Mouse (Mus musculus) frontal cortex, postnatal 10 days (tissue): ENCODE data around the gene Tent4b.

Experiments
- DNase-seq, 2 experiments: peaks; one replicate each; pipeline ENCODE4 v3.0.0; 2022; ENCODE audit warnings: low spot score in 2 of 2, mixed read lengths in 1 of 2

Tent4b gene

DNA sequence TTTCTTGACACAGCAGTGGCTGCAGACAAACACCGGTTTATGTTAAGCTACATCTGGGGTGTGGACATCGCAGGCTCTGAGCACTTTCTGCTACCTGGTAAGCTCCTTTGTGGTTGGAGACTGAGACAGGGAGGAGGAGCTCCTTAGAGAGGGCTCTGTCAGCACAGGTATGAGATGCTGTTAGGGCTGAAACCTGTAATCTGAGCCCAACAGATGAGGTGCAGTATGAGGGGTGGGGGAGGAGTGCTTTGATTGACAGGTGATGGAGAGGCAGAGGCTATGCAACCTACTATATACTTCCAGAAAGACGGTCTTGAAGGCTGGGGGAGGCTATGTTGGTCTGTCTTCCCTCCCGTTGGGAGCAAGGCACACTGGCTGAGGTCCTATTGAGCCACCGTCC, 80.2 kb downstream of the Tent4b start:
- DNase-seq = no peak

DNA sequence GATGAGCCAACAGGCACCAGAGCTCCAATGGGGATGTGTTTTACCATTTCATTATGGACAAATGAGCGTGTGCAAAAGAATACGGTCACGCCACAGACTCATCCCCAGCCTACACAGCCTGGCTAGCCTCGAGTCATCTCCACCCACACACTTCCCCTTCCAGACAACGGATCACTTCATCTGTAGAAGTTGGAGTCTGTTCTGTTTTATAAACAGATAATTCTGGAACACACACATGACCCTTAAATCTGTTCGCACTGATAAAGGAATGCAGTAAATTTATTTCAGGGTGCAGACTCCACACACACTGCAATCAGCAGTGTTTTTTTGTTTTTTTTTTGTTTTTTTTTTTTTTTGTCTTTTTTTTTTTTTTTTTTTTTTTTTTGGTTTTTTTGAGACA, 80.7 kb downstream of the Tent4b start:
- DNase-seq = no peak

DNA sequence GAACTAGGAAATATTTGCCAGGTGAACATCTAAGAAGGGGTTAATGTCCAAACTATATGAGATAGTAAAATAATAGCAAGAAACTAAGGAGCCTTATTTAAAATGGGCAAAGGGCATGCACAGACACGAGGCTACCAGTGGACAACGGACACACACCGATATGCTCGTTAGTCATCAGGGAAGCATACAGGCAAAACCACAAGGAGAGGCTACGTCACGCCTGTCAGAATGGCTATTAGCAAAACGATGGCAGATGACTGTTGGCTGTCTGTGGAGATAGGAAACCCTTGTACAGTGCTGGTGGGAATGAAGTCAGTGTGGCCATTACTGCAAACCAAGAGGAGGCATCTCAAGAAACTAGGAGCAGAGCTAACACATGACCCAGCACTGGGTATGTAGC, 81.9 kb downstream of the Tent4b start:
- DNase-seq = no peak

DNA sequence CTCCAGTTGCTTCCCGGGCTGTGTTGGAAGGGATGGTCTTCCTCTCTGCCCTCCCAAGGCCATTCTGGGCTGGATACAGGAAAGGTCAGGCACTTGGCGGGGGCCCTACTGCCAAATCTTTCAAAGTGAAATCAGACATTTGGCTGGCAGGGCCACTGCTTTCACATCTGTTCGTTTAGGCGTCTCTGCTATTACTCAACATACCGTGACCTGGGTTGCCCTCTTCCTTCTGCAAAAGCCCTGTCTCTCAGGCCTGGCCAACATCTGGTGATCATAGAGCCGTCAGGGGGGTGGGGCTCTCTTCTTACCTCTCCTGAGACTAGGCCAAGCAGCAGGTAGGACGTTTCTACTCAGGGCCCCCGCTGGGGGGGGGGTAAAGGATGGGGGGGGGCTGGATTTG, 83.7 kb downstream of the Tent4b start:
- no peak for DNase-seq

DNA sequence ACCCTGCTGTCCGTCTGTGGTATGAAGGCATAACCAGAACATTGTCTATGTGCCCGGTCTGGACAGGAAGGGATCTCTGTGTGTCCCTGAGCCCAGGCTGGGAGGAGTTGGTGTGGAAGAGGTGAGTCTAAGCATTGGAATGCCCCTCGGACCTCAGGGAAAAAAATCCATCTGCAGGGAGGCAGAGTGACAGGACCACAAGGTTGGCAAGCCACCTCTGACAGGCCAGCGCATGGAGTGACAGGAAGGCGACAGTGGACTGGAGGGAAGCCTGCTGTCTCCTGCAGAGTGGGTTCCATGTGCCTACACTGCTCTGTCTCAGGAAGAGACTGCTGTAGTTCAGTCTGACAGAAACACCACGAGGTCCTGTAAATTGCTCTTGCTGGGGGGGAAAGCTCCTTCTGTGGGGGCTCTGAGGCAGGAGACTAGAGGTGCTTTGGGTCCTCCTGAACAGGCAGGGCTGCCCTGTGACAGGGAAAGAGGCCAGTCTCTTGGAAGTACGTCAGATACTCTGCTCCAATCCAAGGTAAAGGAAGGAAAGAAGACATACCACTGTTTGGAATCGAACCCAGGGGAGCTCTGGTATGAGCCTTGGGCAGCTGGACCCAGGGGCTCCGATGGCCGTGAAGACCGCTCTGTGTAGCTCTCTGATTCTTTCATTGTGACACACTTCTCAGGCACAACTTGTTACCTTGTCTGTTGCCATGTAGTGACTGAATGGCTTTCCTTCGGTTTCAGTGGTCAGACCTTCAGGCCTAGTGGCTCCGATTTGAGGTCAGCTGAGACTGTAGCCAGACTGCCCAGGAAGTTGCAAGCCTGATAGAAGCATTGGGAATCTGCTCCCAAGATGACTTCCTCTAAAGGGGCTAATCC, 84.5 kb downstream of the Tent4b start:
- DNase-seq = no peak

DNA sequence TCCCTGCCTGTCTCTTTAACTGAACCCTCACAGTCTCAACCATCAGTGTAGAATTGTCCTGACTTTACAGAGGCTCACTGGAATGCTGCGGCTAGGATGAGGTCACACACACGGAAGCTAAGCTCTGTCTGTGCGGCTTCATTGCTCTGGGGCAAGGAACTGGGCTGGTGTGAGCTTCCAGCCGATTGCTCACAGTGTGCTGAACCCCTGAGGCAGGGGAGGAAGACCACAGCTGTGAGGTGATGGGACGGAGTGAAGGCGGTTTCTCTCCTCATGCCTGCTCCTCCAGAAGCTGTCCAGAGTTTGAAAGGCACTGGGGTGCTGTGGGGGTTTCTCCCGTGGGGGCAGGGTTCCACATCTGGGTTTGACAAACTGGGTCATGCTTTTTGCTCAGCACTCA, 85.7 kb downstream of the Tent4b start:
- DNase-seq = no peak

DNA sequence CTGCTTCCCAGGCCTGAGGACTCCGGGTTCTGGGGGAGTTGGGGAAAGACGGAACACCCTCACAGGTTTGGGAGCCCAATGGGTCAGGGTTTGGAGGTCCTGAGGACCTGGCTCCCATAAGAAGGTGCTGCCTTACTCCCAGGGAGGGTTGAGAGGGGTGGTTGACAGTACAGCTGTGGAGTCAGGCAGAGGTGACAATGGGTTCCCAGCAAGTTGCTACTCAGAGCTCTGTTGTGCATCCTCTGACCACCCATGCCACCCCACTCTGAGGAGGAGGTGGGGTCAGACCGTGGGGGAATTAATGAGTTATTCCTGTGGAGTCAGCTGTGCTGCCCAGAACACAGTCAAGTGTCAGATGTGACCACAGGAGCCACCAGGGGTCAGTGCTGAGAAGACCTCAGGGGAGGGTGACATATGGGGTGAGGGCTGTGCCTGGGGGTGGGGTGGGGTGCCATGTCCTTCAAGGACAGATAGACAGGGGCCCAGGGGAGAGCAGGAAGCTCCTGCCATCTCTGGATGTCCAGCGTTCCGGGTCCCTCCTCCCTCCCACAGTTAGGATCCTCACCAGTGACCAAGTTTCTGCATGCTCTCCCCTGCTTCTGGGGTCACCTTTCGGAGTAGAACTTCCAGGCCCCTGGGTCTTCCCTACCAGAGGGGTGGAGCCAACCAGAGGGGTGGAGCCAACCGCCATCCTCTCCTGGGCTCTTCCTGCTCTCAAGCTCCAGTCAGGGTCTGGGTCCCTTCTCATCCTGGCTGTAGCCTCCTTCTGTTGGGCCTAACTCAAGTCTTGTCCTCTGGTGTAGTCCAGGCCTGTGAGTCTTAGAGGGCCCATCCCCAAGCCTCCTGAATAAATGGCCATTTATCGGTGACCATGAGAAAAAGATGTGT, 86.7 kb downstream of the Tent4b start:
- no peak for DNase-seq

DNA sequence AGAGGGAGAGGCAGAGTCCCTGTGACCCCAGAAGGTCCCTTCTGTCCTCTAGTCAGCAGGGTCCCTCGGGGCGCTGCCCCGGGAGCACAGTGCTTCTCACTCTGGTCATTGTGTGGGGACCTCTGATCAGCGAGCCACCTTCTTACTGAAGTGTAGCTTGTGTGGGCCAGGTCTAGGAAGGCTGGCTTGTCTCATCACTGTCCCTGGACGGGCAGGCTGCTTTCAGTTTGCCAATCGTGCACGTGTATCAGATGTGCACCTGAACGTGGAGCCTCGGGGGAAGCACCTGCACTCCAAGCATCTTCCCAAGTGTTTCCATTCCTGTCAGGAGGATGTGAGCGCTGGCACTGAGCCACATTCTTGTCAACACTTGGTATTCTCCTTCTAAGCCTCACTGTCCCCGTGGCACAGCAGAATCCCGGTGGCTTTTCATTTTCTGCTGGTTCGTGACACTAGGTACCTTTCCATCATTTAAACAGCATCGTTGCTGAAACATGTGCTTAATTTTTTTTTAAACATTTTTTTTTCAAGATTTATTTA, 87.5 kb downstream of the Tent4b start:
- DNase-seq = no peak

DNA sequence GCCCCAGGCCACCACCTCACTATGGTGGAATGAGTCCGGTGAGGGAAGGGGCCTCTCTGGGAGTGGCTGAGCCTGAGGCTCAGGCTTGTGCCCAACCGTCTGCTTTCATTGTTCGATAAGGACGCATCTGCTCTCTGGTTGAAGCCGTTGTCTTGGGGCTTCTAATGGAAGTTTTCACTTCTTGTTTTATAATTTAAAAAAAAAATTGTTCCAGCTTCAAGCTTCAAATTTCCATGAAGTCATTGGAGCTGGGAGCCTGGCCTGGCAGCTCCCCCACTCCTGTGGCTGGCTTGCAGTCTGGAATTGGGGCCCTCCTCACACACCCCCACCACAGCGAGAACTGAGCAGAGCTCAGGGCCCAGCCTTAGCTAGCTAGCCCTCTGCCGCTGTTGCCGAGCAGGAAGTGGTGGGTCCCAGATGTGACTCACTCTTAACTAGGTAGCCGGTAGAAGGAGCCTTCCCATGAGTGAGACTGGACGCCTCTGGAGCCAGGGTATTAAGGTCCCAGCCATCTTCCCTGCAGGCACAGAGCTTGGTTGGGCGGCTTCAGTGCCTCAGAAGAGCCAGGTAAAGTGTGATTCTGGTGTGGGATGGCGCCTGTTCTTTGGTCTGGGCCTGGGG, 89.7 kb downstream of the Tent4b start:
- no peak for DNase-seq

DNA sequence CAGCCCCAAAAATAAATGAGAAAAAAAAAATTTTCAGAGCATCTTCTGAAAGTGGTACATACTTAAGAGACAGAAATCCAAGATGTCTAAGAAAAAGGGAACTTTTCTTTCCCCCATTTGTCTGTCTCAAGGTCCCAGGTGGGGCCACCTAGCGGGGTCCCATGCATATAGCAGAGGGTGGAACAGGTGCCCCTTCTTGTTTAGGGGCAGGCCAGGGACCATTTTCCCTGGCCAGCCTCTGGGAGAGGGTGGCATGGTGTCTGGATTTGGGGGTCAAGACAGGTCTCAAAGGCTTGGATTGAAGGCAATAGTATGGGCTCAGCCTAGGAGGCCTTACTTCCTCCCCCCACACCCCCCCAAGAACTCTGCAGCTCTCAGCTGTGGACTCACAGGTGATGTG, 90.9 kb downstream of the Tent4b start:
- DNase-seq = no peak

DNA sequence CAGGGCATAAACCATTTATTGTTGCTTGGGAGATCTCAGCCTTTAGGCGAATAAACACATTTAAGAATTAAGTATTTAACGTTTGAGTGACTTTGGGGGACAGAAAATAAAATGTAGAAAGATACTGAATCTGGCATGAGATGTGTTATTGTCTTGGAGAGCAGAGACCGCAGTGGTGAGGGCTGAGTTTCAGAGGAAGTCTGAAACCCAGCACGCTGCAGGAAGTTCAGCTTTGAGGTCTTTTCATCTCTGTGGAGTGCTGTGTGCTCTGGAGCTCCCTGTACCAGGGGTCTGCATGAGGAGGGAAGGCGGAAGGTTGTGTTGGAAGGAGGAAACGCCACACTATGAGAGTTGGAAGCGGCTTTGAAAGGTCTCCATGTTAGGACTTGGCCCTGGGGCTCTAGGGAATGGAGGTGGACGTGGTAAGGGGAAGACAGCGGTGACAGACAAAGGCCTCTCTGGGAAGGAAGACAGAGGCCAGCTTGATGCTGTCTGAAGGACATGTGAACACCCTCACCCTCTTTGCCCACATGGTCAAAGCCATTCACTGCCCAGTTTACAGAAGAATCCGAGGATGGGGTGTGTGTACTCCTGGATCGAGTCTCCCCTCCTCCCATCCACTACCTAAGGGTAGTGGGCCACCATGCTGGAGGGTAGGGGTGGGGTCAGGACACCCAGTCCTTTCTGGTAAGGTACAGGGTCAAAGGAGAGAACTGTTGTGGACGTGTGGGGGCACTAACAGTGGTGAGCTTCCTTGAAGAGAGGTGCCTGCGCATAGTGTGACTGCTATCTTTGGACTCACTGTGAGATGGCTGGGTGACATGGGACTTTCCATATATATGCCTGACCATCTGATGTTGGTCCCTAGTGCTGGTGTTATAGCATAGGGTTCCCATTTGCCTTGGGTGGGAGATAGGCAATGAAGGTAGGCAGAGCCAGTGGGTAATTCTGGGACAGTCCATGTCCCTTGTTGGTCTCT, 91.6 kb downstream of the Tent4b start:
- DNase-seq = no peak

DNA sequence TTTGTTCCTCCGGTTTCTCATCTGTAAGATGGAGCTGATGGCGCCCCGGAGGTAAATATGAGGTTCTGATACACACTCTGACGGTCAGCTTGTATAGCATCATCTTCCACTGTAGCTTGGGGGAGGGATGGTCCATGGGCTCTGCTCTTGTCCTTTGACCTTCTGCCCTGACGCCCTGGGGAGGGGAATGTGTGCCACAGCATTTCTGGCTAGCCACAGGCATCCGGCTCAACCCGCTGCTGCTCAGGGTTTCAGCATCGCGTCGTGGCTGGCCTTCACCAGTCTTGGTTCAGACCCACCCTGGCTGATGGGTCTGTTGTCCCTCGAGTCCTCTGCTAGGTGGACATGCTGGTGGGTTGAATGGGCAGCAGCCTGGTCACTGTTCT, 92.3 kb downstream of the Tent4b start:
- no peak for DNase-seq

DNA sequence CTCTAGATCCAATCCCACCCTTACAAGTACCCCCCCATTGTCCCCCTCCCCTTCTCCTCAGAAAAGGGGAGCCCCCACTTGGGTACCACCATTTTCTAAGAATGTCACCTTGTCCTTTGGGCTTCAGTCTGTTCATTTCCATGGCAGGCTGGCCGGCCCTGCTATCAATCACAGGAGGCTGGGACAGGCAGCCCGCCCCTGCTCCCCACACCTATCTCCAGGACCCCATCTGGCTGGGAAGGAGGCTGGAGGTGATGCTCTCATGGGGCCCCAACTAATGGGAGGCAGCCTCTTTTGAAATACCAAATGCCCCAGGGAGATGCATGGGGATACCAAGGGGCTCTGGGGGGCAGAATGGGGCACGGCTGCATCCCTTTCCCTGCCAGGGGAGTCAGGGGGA, 93.9 kb downstream of the Tent4b start:
- DNase-seq = no peak

DNA sequence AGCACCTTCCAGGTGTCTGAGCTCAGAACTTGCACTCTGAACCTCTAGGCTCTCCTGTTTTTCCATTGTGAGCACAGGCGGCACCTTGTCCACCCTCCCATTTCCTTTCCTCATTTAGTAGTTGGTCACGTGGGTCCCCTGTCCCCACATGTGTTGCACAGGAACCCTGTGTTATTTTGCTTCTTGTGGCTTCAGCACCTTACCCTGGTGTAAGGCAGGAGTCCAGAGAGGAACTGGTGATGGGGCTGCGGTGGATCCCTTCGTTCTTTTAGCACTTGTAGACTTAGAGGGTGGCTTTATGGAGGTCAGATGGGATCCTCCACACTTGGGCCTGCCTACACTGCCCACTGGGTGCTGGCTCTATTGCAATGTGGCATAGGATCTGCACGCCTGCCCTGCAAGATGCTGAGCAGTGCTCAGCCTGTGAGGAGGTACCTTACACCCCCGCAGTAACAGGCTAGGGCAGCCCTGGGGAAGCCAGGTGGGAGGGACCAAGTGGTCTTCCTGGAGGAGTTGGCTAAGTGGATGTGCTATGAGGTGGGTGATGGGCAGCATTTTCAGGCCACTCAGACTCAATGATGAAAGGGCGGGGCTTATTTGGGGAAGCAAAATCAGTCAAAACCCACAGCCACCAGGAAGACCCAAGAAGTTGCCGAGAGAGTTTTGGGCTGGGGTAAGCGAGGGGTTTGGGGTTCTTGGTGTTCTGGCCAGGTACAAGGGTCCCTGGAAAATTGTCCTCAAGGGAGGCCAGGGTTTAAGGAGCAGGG, 94.8 kb downstream of the Tent4b start:
- no peak for DNase-seq

DNA sequence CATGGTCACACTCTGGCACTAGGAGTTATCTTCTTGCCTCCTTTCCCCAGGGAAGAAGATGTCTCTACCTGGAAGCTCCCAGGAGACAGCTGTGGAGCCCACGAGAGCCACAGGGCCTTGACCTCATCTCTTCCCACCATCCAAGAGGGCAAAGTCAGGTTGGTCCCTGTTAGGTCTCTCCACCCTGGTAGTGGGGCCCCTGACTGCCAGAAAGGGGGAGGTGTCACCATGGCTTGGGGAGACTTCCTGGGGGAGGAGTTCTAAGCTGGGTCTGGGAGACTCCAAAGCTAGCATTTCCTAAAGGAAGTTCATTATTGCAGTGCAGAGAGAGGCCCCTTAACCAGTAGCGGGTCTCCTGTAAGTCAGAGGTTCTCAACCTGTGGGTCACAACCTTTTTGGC, 96.0 kb downstream of the Tent4b start:
- no peak for DNase-seq

DNA sequence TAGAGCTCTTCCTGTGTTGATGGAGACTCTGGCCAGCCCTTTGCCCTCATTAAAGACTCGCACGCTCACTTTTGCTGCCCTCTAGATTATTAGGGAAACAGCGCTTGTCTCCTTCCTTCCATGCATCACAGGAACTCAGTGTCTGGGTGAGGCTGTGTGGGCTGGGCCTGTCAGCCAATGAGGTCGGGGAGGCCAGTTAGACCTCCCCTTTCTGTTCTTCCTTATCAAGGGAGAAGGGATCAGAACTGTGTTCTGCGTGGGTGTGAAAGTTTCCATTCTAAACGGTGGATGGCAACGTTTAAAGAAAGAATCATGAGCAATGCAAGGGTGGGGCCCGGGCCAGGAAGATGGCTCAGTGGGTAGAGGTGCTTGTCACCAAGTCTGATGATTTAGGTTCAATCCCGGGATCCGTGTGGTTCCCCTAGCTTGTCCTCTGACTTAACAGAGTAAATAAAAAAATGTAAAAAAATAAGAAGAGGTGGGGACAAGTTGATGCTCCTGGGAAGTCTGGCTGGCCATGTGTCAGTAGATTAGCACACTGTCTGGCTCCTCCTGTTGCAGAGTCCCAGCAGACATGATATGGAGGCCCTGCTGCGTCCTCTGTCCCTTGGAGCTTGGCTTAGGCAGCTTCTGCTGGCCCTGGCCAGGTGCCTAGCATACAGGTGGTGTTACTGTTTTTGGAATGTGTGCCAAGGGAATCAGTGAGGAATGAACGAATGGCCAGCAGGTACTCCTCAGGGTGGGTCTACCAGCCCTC, 99.1 kb downstream of the Tent4b start:
- DNase-seq = no peak

DNA sequence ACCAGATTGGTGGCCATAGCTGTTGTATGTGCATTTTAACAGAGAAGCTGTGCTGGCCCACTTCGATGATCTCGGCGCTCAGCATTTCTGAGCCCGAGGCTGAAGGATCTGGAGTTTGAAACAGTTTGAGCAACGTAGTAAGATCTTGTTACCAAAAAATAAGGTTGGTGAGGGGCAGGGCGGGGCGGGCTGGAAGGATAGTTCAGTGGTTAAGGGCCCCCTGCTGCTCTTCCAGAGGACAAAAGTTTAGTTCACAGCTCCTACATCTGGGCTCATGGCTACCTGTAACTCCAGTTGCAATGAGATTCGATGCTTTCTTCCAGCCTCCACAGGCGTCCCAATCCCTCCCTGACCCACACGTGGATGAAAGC, 99.7 kb downstream of the Tent4b start:
- DNase-seq = no peak

DNA sequence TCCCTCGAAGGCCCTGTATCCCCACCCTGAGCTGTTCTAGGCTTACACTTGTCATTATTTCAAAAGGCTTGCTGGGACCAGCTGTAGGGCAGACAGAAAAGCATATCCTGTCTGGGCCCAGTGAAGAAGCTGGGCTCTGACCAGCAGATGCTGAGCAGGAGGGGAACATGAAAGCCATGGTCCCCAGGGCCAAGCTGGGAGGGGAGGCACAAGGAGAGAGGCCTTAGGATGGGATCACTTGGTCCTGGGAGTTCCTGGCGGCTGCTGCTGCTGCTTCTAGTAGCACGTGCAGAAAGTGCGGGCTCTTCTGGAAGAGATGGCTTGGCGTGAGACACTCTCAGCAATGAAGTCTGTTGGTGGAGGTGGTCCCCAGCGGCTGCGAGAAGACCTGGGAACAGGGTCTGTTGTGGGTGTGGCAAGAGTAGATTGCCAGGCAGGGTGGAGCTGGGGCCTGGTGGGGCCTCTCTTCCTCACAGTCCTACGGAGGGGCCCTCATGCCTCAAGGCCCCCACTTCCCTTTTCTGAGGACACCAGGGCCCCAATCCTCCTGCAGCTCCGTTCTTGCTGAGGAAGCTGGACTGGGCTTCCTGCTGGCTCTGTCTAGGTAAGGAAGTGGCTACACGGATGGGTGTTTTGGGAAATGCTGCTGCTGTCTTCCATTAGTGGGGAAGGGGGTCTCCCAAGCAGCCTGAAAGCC, 101.0 kb downstream of the Tent4b start:
- no peak for DNase-seq
